Mouse (Mus musculus) olfactory bulb, adult 2 months (tissue): ENCODE data around the gene Igfbp2. TPM values are rescaled to one million over a fixed set of nuclear protein-coding genes. Genes with fewer than 3 reads are reported as not detected.
A peak's percentile ranks its signal among the peaks of the same experiment; 100 is the strongest.

Experiments used
- H3K27ac ChIP-seq: fragments of 200-500 bp; 2 replicates; pipeline ENCODE4 v1.5.1; 2012; ENCODE audit warnings: low read depth, low read length; ENCODE audit not compliant: insufficient read depth
- H3K4me1 ChIP-seq: fragments of 200-500 bp; 2 replicates; pipeline ENCODE4 v1.6.1; 2012; ENCODE audit warnings: low read length; ENCODE audit not compliant: control insufficient read depth, insufficient read depth
- H3K4me3 ChIP-seq: fragments of 200-500 bp; 2 replicates; pipeline ENCODE4 v1.5.1; 2012; ENCODE audit warnings: mild to moderate bottlenecking, low read depth, low read length, moderate library complexity; ENCODE audit not compliant: insufficient read depth
- CTCF ChIP-seq: fragments of 200-500 bp; IDR thresholded peaks from 2 replicates; pipeline ENCODE4 v1.5.1; 2012; ENCODE audit warnings: low read depth, mild to moderate bottlenecking, low read length, moderate library complexity; ENCODE audit not compliant: insufficient read depth
- POLR2A ChIP-seq: fragments of 200-500 bp; IDR thresholded peaks from 2 replicates; pipeline ENCODE4 v1.6.1; 2012; ENCODE audit warnings: mild to moderate bottlenecking, low read depth, low read length, moderate library complexity; ENCODE audit not compliant: insufficient read depth
- WGBS: fragments of 180-500 bp; shearing (Covaris S2); methylation state at CpG from one replicate; pipeline ENCODE4 v1.1.7; 2018; 5-methylcytosine and 5-hydroxymethylcytosine counted together
- polyA plus RNA-seq: library from polyadenylated mRNA; stranded (reverse); fragments of >200 nt; gene quantifications from 2 replicates; pipeline ENCODE4 v1.2.4, GENCODE M21; 2012; ENCODE audit warnings: low replicate concordance; ENCODE audit not compliant: missing spikeins, insufficient read depth, insufficient read length

The Igfbp2 gene
- polyA plus RNA-seq, 1 experiment, result not detected

GRCm38 (mm10) chr1:72872521-72872920 is 48.2 kb downstream of the Igfbp2 start:
- peaks cover 27% of the 10 kb centered on the region for H3K4me1 ChIP-seq
- H3K27ac ChIP-seq, result no peak overlapping the region
- TF ChIP-seq CTCF (no peak), POLR2A (no peak)

DNA sequence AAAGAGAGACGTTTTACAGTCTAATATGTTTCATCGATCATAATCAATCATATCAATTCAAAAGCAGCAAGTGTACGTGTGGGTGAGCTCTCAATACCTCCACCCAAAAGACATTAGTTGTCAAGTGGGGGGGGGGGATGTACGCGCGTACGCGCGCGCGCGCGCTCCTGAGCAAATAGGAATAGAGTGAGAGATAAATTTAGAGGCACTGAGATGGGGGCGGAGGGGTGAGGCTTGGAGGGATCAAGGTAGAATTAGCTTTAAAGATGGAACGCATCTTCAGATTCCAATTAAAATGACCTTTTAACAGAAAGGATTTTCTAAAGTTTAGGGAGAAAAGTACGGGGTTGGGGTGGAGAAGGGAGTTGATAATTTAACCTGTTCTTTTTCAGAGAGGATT is 48.8 kb downstream of the Igfbp2 start:
- WGBS, result under 1% methylated on average over 16 of the region's 16 CpGs
- no peak for TF ChIP-seq CTCF
- TF ChIP-seq POLR2A, result no peak
- H3K4me3 ChIP-seq, result peak overlapping the region; percentile 55
- no peak overlapping the region for H3K27ac ChIP-seq
- H3K4me1 ChIP-seq, result peaks cover 27% of the 10 kb centered on the region

More at GRCm38 (mm10) chr1:72872521-72872920, 48.2 kb downstream of the Igfbp2 start:
- WGBS, result 0% methylated on average over 8 of the region's 8 CpGs
- 0 out of 2 replicates have a peak overlapping the region, but pooled peaks have one; percentile 5 for H3K4me3 ChIP-seq

GRCm38 (mm10) chr1:72873511-72874286 is 49.4 kb downstream of the Igfbp2 start:
- H3K27ac ChIP-seq, result peak overlapping the region; percentile 87
- H3K4me3 ChIP-seq, result peak overlapping the region; percentile 55
- peaks cover 31% of the 10 kb centered on the region for H3K4me1 ChIP-seq
- TF ChIP-seq CTCF (no peak), POLR2A (no peak)
- WGBS, result under 1% methylated on average over 43 of the region's 43 CpGs

DNA sequence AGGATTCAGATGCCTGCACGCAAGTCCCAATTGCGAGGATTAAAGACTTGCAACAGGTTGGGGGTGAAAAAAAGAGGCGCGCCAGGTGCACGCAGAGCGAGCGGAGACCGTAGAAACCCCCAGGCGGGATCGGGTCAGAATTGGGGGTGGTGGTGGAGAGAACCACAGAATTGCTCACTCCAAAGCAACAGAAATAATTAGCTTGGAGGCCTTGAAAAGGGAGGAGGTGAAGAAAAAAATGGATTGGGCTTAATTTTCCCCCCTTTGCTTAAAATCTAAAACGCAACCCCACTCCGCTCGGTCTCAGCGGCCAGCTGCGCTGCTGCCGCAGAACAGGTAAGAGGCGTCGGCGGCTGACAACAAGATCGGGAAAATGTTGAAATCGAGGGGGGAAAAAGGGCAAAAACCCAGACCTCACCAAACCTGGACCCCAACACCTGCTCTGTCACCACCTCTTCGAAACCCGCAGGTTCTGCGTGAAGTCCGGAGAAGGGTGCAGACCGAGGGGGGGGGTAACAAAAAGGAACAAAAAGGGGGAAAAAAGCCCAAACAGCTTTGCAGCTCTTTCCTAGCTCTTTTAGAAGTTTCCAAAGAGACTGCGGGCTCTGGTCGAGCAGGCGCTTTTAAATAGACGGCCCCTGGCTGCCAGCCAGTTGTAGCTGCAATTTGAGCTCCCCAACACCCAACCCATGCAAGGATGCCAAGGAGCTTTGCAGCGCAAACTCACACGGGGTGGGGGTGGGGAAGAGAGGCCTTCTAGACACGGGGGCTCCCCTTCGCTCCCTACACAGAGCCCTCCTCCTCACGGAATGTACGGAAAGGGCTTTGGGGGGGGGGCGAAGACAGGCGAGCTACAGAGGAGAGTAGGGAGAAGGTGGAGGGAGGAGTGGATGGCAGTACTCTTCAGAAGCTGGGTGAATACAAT is 50.2 kb downstream of the Igfbp2 start, which contains the start of gene Igfbp5:
Igfbp5 (minus strand) TSS at position 598 of the 925 bp plus-strand sequence.
- H3K27ac ChIP-seq, result peak within 1 kb of the TSS; percentile 87
- H3K4me1 ChIP-seq, result peaks cover 30% of the 10 kb centered on the region
- WGBS, result 1% methylated on average over 38 of the region's 38 CpGs
- TF ChIP-seq CTCF (no peak), POLR2A (no peak)
- H3K4me3 ChIP-seq, result peak within 1 kb of the TSS; percentile 55

- Histone ChIP-seq H3K27ac (no peak overlapping the region), H3K4me1 (peaks cover 23% of the 10 kb centered on the region), H3K4me3 (no peak overlapping the region)
- TF ChIP-seq POLR2A (no peak), CTCF (no peak)
- 16% methylated on average over 3 of the region's 3 CpGs for WGBS
Measured at GRCm38 (mm10) chr1:72875708-72876107, 51.4 kb downstream of the Igfbp2 start.

- no peak for TF ChIP-seq CTCF
- no peak for TF ChIP-seq POLR2A
- 20% methylated on average over 3 of the region's 3 CpGs for WGBS
- Histone ChIP-seq H3K4me3 (no peak overlapping the region), H3K4me1 (peaks cover 23% of the 10 kb centered on the region), H3K27ac (peak overlapping the region; percentile 53; the same call in 1 of the 2 replicates)
Measured at GRCm38 (mm10) chr1:72876111-72876510, 51.8 kb downstream of the Igfbp2 start.

DNA sequence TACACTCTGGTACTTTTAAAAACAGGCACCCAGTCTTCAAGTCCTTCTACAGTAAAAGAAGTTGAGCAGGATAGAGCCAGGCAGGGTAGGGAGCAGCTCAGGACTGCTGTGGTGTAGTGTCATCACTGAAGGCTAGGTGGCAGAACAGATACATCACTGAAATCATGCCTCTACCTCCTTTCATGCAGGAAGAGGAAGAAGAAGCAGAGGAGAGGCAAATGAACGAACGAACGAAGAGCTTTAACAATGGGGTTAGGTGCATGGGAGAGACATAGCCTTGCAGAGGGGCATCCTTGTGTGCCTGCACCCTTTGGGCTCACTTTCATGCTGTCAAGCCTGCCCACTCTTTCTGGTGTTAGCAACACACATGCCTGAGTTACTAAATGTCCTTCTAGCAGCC is 53.6 kb downstream of the Igfbp2 start:
- H3K27ac ChIP-seq, result no peak overlapping the region; the same call in 1 of the 2 replicates

GRCm38 (mm10) chr1:72878473-72879318 is 54.4 kb downstream of the Igfbp2 start:
- Histone ChIP-seq H3K27ac (no peak overlapping the region), H3K4me1 (peaks cover 20% of the 10 kb centered on the region), H3K4me3 (no peak overlapping the region)
- TF ChIP-seq POLR2A, result no peak
- WGBS, result 68% methylated on average over 25 of the region's 25 CpGs

More for the DNA sequence above, 53.6 kb downstream of the Igfbp2 start:
- TF ChIP-seq POLR2A, result no peak
- TF ChIP-seq CTCF, result 0 out of 2 replicates have a peak, but pooled peaks have one; percentile 12
- WGBS, result 0% methylated on average over 3 of the region's 3 CpGs
- H3K4me1 ChIP-seq, result peaks cover 23% of the 10 kb centered on the region
- H3K4me3 ChIP-seq, result no peak overlapping the region

GRCm38 (mm10) chr1:72879319-72879634 is 55.0 kb downstream of the Igfbp2 start:
- WGBS, result 76% methylated on average over 4 of the region's 4 CpGs
- H3K4me3 ChIP-seq, result no peak overlapping the region
- no peak for TF ChIP-seq POLR2A
- no peak for TF ChIP-seq CTCF
- peaks cover 14% of the 10 kb centered on the region for H3K4me1 ChIP-seq
- no peak overlapping the region for H3K27ac ChIP-seq
